Mouse (Mus musculus): ENCODE results near the gene Ddx42. TPM values are rescaled to one million over a fixed set of nuclear protein-coding genes. Genes with fewer than 3 reads are reported as not detected.
A peak's percentile ranks its signal among the peaks of the same experiment; 100 is the strongest.
"Not testable (repeated sequence)": the region's sequence is repeated elsewhere in the genome, so short reads cannot be mapped to it uniquely, and the experiment has no call there.

Ddx42 gene
- polyA plus RNA-seq, 1 experiment from 2014 or later, result 104 TPM

DNA sequence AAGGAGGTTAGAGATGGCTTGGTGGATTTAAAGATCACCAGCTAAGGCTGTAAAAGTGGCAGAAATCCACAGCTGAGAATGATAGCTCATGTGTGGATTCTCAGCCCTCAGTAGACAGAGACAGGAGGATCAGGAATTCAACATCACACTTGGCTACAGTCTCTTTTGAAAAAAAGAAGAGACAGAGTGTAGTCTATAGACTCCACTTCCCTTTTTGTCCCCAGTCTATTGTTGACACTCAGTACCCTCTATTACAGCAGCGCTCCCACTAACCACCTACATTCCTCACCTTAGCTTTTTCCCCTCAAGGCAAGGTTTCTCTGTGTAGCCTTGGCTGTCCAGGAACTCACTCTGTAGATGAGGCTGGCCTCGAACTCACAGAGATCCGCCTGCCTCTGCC is 25.0 kb upstream of the Ddx42 start:
- Histone ChIP-seq H3K4me2 (replicated peaks) (no peak overlapping the region), H3K27ac (no peak overlapping the region), H3K9me3 (no peaks in the 10 kb centered on the region), H3K4me1 (peaks cover 7% of the 10 kb centered on the region; the same call in 1 of the 2 replicates), H3K36me3 (peaks cover 4% of the 10 kb centered on the region; the same call in 1 of the 2 replicates), H3K27me3 (no peaks in the 10 kb centered on the region), H3K9ac (no peak overlapping the region), H3K4me3 (no peak overlapping the region)
- 90% methylated on average over 3 of the region's 3 CpGs for WGBS
- no peak for ATAC-seq (ENCODE audit: insufficient number of reproducible peaks, insufficient read depth, low FRiP score, low TSS enrichment)

DNA sequence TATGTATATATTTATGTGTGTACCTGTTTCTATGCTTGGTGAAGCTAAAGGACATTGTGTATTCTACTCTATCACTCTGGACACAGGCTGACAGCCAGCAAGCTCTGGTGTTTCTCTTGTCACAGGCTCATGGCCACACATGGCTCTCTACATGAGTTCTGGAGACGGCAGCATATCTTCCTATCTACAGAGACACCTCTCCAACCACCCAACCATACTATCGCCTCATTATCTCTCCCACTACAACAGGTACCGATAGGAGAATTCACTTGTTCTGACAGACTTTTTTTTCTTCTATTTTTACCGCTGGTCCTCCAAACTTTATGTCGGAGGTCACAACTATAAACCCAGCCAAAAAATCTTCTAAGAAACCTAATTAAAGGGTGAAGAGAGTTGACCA is 24.5 kb upstream of the Ddx42 start:
- Histone ChIP-seq H3K4me2 (replicated peaks) (peak overlapping the region; percentile 67), H3K36me3 (peaks cover 7% of the 10 kb centered on the region), H3K9ac (no peak overlapping the region), H3K4me3 (peak overlapping the region; percentile 67), H3K9me3 (no peaks in the 10 kb centered on the region), H3K4me1 (peaks cover 7% of the 10 kb centered on the region; the same call in 1 of the 2 replicates), H3K27me3 (no peaks in the 10 kb centered on the region), H3K27ac (no peak overlapping the region)
- 88% methylated on average over 5 of the region's 5 CpGs for WGBS
- ATAC-seq (ENCODE audit: insufficient number of reproducible peaks, insufficient read depth, low FRiP score, low TSS enrichment), result no peak

- WGBS, result 11% methylated on average over 19 of the region's 19 CpGs
- Histone ChIP-seq H3K27me3 (no peaks in the 10 kb centered on the region), H3K9ac (peak overlapping the region; percentile 75), H3K27ac (peak overlapping the region; percentile 88), H3K36me3 (peaks cover 13% of the 10 kb centered on the region), H3K4me2 (replicated peaks) (peak overlapping the region; percentile 67), H3K4me3 (peak overlapping the region; percentile 67), H3K4me1 (peaks cover 7% of the 10 kb centered on the region; the same call in 1 of the 2 replicates), H3K9me3 (no peaks in the 10 kb centered on the region)
- ATAC-seq (ENCODE audit: insufficient number of reproducible peaks, insufficient read depth, low FRiP score, low TSS enrichment), result peak; percentile 2; the same call in 1 of the 2 replicates
Measured at GRCm38 (mm10) chr11:106192657-106193370, 23.9 kb upstream of the Ddx42 start.

GRCm38 (mm10) chr11:106193371-106194154 is 23.2 kb upstream of the Ddx42 start:
- H3K9ac ChIP-seq, result peak overlapping the region; percentile 75
- H3K27me3 ChIP-seq, result no peaks in the 10 kb centered on the region
- H3K4me1 ChIP-seq, result peaks cover 7% of the 10 kb centered on the region; the same call in 1 of the 2 replicates
- no peaks in the 10 kb centered on the region for H3K9me3 ChIP-seq
- peak overlapping the region; percentile 67 for H3K4me3 ChIP-seq
- ATAC-seq (ENCODE audit: insufficient number of reproducible peaks, insufficient read depth, low FRiP score, low TSS enrichment), result peak; percentile 97
- H3K27ac ChIP-seq, result peak overlapping the region; percentile 88
- under 1% methylated on average over 43 of the region's 44 CpGs for WGBS
- peaks cover 20% of the 10 kb centered on the region for H3K36me3 ChIP-seq
- peak overlapping the region; percentile 67 for H3K4me2 ChIP-seq (replicated peaks)

DNA sequence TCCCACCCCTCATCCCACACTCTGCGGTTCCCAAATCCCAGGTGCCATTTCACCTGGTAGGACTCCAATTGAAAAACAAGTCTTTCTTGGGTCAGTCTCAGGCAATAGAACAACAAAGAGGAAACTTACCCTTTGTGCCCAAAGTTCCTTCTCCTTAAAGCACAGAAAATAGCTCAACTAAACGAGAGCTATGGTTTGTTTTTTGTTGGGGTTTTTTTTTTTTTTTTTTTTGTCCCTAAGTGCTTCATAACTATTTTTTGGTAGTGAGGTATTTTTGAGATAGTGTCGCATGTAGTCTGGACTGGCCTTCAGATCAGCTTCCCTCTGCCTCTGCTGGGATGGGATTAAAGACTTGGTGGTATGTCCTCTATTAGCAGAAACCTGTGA is 22.6 kb upstream of the Ddx42 start:
- Histone ChIP-seq H3K36me3 (peaks cover 21% of the 10 kb centered on the region), H3K27me3 (no peaks in the 10 kb centered on the region), H3K4me2 (replicated peaks) (peak overlapping the region; percentile 67), H3K4me3 (peak overlapping the region; percentile 67), H3K9ac (peak overlapping the region; percentile 73), H3K9me3 (no peaks in the 10 kb centered on the region), H3K4me1 (peaks cover 7% of the 10 kb centered on the region; the same call in 1 of the 2 replicates), H3K27ac (peak overlapping the region; percentile 88)
- ATAC-seq (ENCODE audit: insufficient number of reproducible peaks, insufficient read depth, low FRiP score, low TSS enrichment), result no peak
- 39% methylated on average over 3 of the region's 3 CpGs for WGBS

- peaks cover 7% of the 10 kb centered on the region; the same call in 1 of the 2 replicates for H3K4me1 ChIP-seq
- H3K4me3 ChIP-seq, result no peak overlapping the region
- H3K4me2 ChIP-seq (replicated peaks), result no peak overlapping the region
- H3K27ac ChIP-seq, result 0 out of 2 replicates have a peak overlapping the region, but pooled peaks have one; percentile 23
- H3K9me3 ChIP-seq, result no peaks in the 10 kb centered on the region
- WGBS, result 92% methylated on average over 7 of the region's 7 CpGs
- no peaks in the 10 kb centered on the region for H3K27me3 ChIP-seq
- no peak overlapping the region for H3K9ac ChIP-seq
- H3K36me3 ChIP-seq, result peaks cover 21% of the 10 kb centered on the region
- ATAC-seq (ENCODE audit: insufficient number of reproducible peaks, insufficient read depth, low FRiP score, low TSS enrichment), result no peak
Measured at GRCm38 (mm10) chr11:106194891-106195290, 21.8 kb upstream of the Ddx42 start.

DNA sequence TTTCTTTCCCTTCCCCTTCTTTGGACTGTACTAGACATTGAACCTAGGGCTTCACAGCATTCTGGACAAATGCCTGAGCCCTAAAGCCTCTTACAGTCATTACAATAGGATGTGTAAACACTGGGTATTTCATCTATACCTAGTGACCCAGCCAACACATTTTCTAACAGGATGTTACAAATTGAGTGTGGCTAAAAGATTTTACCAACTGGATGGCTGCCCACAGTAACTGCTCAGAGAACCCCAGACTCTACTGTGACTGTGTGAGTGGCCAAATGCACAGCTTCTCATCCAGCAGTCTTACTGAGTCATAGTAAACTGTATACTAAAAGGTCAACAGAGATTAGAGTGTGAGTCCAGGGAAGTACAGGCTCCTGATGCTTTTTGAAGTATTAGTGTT is 21.4 kb upstream of the Ddx42 start:
- Histone ChIP-seq H3K27ac (0 out of 2 replicates have a peak overlapping the region, but pooled peaks have one; percentile 23), H3K4me3 (no peak overlapping the region), H3K36me3 (peaks cover 21% of the 10 kb centered on the region), H3K4me2 (replicated peaks) (no peak overlapping the region), H3K9ac (no peak overlapping the region), H3K4me1 (peaks cover 7% of the 10 kb centered on the region; the same call in 1 of the 2 replicates), H3K9me3 (no peaks in the 10 kb centered on the region), H3K27me3 (no peaks in the 10 kb centered on the region)
- ATAC-seq (ENCODE audit: insufficient number of reproducible peaks, insufficient read depth, low FRiP score, low TSS enrichment), result no peak

DNA sequence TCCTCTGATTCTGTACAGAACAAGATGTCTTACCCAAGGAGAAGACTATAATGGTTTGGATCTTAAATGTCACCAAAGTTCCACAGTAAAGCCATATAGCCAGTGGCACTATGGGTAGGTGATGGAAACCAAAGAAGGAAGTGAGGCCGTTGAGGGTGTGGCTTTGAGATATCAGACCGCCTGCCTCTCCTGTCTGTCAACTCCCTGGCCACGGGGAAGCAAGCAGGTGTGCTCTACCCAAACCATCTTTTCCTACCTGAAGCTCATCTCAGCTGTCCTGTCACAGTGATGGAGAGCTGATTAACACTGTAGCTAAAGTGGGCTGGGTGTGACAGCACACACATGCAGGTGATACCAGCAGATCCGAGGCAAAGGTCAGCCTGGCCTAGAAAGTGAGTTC is 18.4 kb upstream of the Ddx42 start:
- H3K4me3 ChIP-seq, result no peak overlapping the region
- 81% methylated on average over 4 of the region's 4 CpGs for WGBS
- no peak overlapping the region for H3K4me2 ChIP-seq (replicated peaks)
- H3K9me3 ChIP-seq, result no peaks in the 10 kb centered on the region
- H3K9ac ChIP-seq, result no peak overlapping the region
- peaks cover 44% of the 10 kb centered on the region for H3K36me3 ChIP-seq
- ATAC-seq (ENCODE audit: insufficient number of reproducible peaks, insufficient read depth, low FRiP score, low TSS enrichment), result no peak
- H3K27me3 ChIP-seq, result no peaks in the 10 kb centered on the region
- no peaks in the 10 kb centered on the region for H3K4me1 ChIP-seq
- no peak overlapping the region for H3K27ac ChIP-seq

- H3K36me3 ChIP-seq, result peaks cover 59% of the 10 kb centered on the region
- ATAC-seq (ENCODE audit: insufficient number of reproducible peaks, insufficient read depth, low FRiP score, low TSS enrichment); H3K4me1 ChIP-seq; H3K27ac ChIP-seq; H3K9ac ChIP-seq; H3K4me2 ChIP-seq (replicated peaks); H3K9me3 ChIP-seq; H3K4me3 ChIP-seq; H3K27me3 ChIP-seq: not testable (repeated sequence)
- 93% methylated on average over 7 of the region's 7 CpGs for WGBS
Measured at GRCm38 (mm10) chr11:106199997-106200396, 16.7 kb upstream of the Ddx42 start.

DNA sequence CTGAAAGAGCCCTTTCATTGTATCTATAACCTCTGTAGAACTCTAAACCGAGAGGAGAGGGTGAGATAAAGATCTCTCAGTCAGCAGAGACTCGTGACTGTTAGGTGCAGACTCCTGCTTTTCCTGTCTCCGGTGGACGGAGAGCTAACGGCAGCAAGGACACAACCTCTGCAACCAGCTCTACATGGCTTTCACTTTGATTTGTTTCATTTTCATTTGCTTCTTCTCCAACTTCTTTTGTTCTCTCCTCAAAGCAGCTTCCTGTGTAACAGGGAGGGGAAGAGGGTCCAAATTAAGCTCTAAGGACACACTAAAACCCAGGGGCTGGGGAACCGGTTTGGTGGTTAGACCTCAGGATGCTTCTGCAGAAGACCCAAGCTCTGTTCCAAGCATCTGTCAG is 16.0 kb upstream of the Ddx42 start:
- Histone ChIP-seq H3K27me3 (no peaks in the 10 kb centered on the region), H3K4me2 (replicated peaks) (no peak overlapping the region), H3K4me3 (no peak overlapping the region), H3K36me3 (peaks cover 66% of the 10 kb centered on the region), H3K9me3 (no peaks in the 10 kb centered on the region), H3K27ac (no peak overlapping the region), H3K9ac (no peak overlapping the region), H3K4me1 (no peaks in the 10 kb centered on the region)
- no peak for ATAC-seq (ENCODE audit: insufficient number of reproducible peaks, insufficient read depth, low FRiP score, low TSS enrichment)
- 75% methylated on average over 6 of the region's 6 CpGs for WGBS

DNA sequence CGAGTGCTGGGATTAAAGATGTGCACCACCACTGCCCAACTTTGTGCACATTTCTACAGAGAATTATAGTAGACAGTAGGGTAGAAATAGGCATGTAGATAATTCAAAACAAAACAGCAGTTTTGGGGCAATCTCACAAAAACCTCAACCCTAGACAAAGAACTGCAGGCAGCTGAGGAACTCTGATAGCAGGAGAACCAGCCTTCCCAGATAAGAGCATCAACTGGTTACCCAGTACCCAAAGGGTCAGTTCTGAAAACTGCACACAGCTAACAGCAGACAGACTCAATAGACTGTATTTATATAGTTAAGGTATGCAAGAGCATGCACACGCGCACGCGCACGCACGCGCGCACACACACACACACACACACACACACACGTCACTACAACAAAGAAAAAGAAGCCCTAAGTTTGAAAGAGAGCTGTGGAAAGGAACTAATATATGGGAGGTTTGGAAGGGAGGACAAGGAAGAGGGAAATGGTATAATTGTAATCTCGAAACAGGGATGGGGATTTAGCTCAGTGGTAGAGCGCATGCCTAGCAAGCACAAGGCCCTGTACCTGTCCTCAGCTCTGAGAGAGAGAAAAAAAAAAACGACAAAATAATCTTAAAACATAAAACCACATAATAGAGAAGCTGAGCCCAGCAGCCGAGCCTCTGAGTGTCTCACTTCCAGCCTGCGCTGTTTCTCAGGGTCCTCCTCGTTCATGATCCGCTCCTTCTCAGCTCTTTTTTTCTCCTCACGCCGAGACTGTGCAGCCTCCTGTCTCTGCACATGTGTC is 15.2 kb upstream of the Ddx42 start:
- 94% methylated on average over 19 of the region's 19 CpGs for WGBS
- ATAC-seq (ENCODE audit: insufficient number of reproducible peaks, insufficient read depth, low FRiP score, low TSS enrichment), result no peak
- Histone ChIP-seq H3K36me3 (peaks cover 68% of the 10 kb centered on the region), H3K9me3 (no peaks in the 10 kb centered on the region), H3K27me3 (no peaks in the 10 kb centered on the region), H3K4me1 (no peaks in the 10 kb centered on the region), H3K27ac (no peak overlapping the region), H3K4me2 (replicated peaks) (no peak overlapping the region), H3K9ac (no peak overlapping the region), H3K4me3 (no peak overlapping the region)
